Mouse (Mus musculus) spleen, adult 2 months (tissue): ENCODE measurements at regions not wholly inside any gene's neighbourhood (a gene's known extent, or its start where the extent isn't known, plus 50 kb on each side); places are given as distances from the start of the nearest gene placed in this dataset.

Experiments used
- DNase-seq, 2 experiments: peaks; one replicate each; pipeline versions ENCODE4 v3.0.0 to v3.0.0-alpha.2; 2012 to 2021; ENCODE audit warnings: low spot score in 2 of 2, low read depth in 1 of 2
- H3K27ac ChIP-seq: fragments of 200-500 bp; 2 replicates; pipeline ENCODE4 v1.5.1; 2012; ENCODE audit warnings: low read length, inconsistent platforms; ENCODE audit not compliant: insufficient read depth
- H3K27me3 ChIP-seq: fragments of 200-500 bp; 2 replicates; pipeline ENCODE4 v1.6.1; 2012; ENCODE audit warnings: mild to moderate bottlenecking, moderate library complexity, low read length, inconsistent platforms; ENCODE audit not compliant: control insufficient read depth, insufficient read depth
- H3K36me3 ChIP-seq: fragments of 200-500 bp; 2 replicates; pipeline ENCODE4 v1.6.1; 2012; ENCODE audit warnings: mild to moderate bottlenecking, low read length, inconsistent platforms; ENCODE audit not compliant: control insufficient read depth, insufficient read depth
- H3K4me1 ChIP-seq: fragments of 200-500 bp; 2 replicates; pipeline ENCODE4 v1.6.1; 2011; ENCODE audit warnings: inconsistent platforms; ENCODE audit not compliant: control insufficient read depth, insufficient read depth, insufficient read length
- H3K4me3 ChIP-seq: fragments of 200-500 bp; 2 replicates; pipeline ENCODE4 v1.5.1; 2011; ENCODE audit warnings: mild to moderate bottlenecking, inconsistent platforms; ENCODE audit not compliant: insufficient read depth, insufficient read length; ENCODE audit errors: extremely low read depth
- CTCF ChIP-seq: fragments of 200-500 bp; IDR thresholded peaks from 2 replicates; pipeline ENCODE4 v1.5.1; 2011; ENCODE audit warnings: mild to moderate bottlenecking, inconsistent platforms; ENCODE audit not compliant: insufficient read depth, insufficient read length, insufficient replicate concordance; ENCODE audit errors: extremely low read depth
- POLR2A ChIP-seq: fragments of 200-500 bp; IDR thresholded peaks from 2 replicates; pipeline ENCODE4 v1.6.1; 2011; ENCODE audit warnings: low read depth, low read length, inconsistent platforms
- whole genome bisulfite sequencing: fragments of 180-500 bp; shearing (Covaris S2); methylation state at CpG from one replicate; pipeline ENCODE4 v1.1.7; 2018; 5-methylcytosine and 5-hydroxymethylcytosine counted together

- 84% methylated on average over 2 of the region's 2 CpGs for WGBS
- no peak for TF ChIP-seq POLR2A
- TF ChIP-seq CTCF: no peak
- H3K27me3 ChIP-seq: no peaks in the 10 kb centered on the region
Measured at GRCm38 (mm10) chr11:19420143-19420542, 401.4 kb upstream of the Meis1 start.

GRCm38 (mm10) chr11:19423268-19423667 is 404.5 kb upstream of the Meis1 start:
- H3K4me1 ChIP-seq: no peaks in the 10 kb centered on the region
- H3K4me3 ChIP-seq: no peak overlapping the region
- no peaks in the 10 kb centered on the region for H3K36me3 ChIP-seq
- H3K27me3 ChIP-seq: no peaks in the 10 kb centered on the region
- no peak for TF ChIP-seq POLR2A
- no peak for TF ChIP-seq CTCF
- no peak for DNase-seq
- no peak overlapping the region for H3K27ac ChIP-seq

More at GRCm38 (mm10) chr11:19420143-19420542, 401.4 kb upstream of the Meis1 start:
- no peak for DNase-seq
- Histone ChIP-seq H3K4me3 (no peak overlapping the region), H3K27ac (no peak overlapping the region), H3K4me1 (no peaks in the 10 kb centered on the region), H3K36me3 (no peaks in the 10 kb centered on the region)

- no peaks in the 10 kb centered on the region for H3K4me1 ChIP-seq
- WGBS: 72% methylated on average over 20 of the region's 20 CpGs
- DNase-seq: no peak
- no peaks in the 10 kb centered on the region for H3K36me3 ChIP-seq
- no peak overlapping the region for H3K4me3 ChIP-seq
- no peak overlapping the region for H3K27ac ChIP-seq
- no peaks in the 10 kb centered on the region for H3K27me3 ChIP-seq
- no peak for TF ChIP-seq CTCF
- TF ChIP-seq POLR2A: no peak
Measured at GRCm38 (mm10) chr11:19423841-19424815, 405.3 kb upstream of the Meis1 start.

GRCm38 (mm10) chr11:19427559-19427958 is 408.8 kb upstream of the Meis1 start:
- Histone ChIP-seq H3K36me3 (no peaks in the 10 kb centered on the region), H3K4me3 (no peak overlapping the region), H3K27ac (no peak overlapping the region), H3K27me3 (no peaks in the 10 kb centered on the region), H3K4me1 (no peaks in the 10 kb centered on the region)
- DNase-seq: no peak
- no peak for TF ChIP-seq POLR2A
- TF ChIP-seq CTCF: no peak
- 84% methylated on average over 1 of the region's 1 CpGs for WGBS

- WGBS: 92% methylated on average over 13 of the region's 13 CpGs
- TF ChIP-seq POLR2A: no peak
- Histone ChIP-seq H3K4me1 (no peaks in the 10 kb centered on the region), H3K36me3 (no peaks in the 10 kb centered on the region), H3K27ac (no peak overlapping the region), H3K4me3 (no peak overlapping the region), H3K27me3 (no peaks in the 10 kb centered on the region)
- DNase-seq: no peak
Measured at GRCm38 (mm10) chr11:19433680-19434619, 415.2 kb upstream of the Meis1 start.

- Histone ChIP-seq H3K27ac (no peak overlapping the region), H3K36me3 (no peaks in the 10 kb centered on the region), H3K4me3 (no peak overlapping the region), H3K27me3 (no peaks in the 10 kb centered on the region), H3K4me1 (no peaks in the 10 kb centered on the region)
- WGBS: 89% methylated on average over 5 of the region's 5 CpGs
- TF ChIP-seq CTCF (no peak), POLR2A (no peak)
- no peak for DNase-seq
Measured at GRCm38 (mm10) chr11:19438385-19438784, 419.6 kb upstream of the Meis1 start.
